15 mouse cellular contexts compared by ENCODE assay signal in genomic region chr10:31295705-31296104, GRCm38 (mm10). TPM values are rescaled to one million over a fixed set of nuclear protein-coding genes. Genes with fewer than 3 reads are reported as not detected.
A peak's percentile ranks its signal among the peaks of the same experiment; 100 is the strongest.
DNase-seq lines count a peak whose midpoint lies in the region; ATAC-seq and TF ChIP-seq lines count a peak whose summit lies in the region.
"Had no signal": no experiment of that assay in that cellular context is flagged by ENCODE, and none has a peak within 500 bp of the region (broad histone marks: within the 10 kb centered on the region; RNA-seq: fewer than 3 reads in every experiment).

No protein-coding gene starts in this region.

- H3K4me2 ChIP-seq in heart, embryonic 13.5 days = no peak overlapping the region
- H3K4me2 ChIP-seq in heart, embryonic 11.5 days = no peak overlapping the region
- no peak overlapping the region for H3K4me2 ChIP-seq in midbrain, embryonic 13.5 days (replicated peaks)
- H3K4me2 ChIP-seq: intestine, embryonic 15.5 days; limb, embryonic 13.5 days; neural tube, embryonic 12.5 days had no signal

- peaks cover 22% of the 10 kb centered on the region for H3K4me1 ChIP-seq in heart, embryonic 13.5 days
- no peaks in the 10 kb centered on the region for H3K4me1 ChIP-seq in heart, embryonic 11.5 days (ENCODE audit: control insufficient read depth, insufficient read depth, low read length)
- peaks cover 16% of the 10 kb centered on the region for H3K4me1 ChIP-seq in midbrain, embryonic 13.5 days (replicated peaks)
- H3K4me1 ChIP-seq: intestine, embryonic 15.5 days; neural tube, embryonic 12.5 days had no signal

- H3K27me3 ChIP-seq in heart, embryonic 13.5 days (replicated peaks) = no peaks in the 10 kb centered on the region
- no peaks in the 10 kb centered on the region for H3K27me3 ChIP-seq in heart, embryonic 11.5 days (ENCODE audit: control insufficient read depth, insufficient read depth, low read length)
- no peaks in the 10 kb centered on the region for H3K27me3 ChIP-seq in midbrain, embryonic 13.5 days
- H3K27me3 ChIP-seq: intestine, embryonic 15.5 days; neural tube, embryonic 12.5 days had no signal

- TF ChIP-seq POLR2A in brain, embryonic 14.5 days (IDR thresholded peaks at IDR 0.05; ENCODE audit: borderline replicate concordance, extremely low read depth, insufficient read depth, insufficient read length, poor library complexity, severe bottlenecking) = no peak

- WGBS in heart, embryonic 13.5 days = 51% methylated on average over 5 of the region's 5 CpGs
- 63% methylated on average over 5 of the region's 5 CpGs for WGBS in heart, embryonic 11.5 days (ENCODE audit: insufficient replicate concordance)
- WGBS in midbrain, embryonic 13.5 days = 16% methylated on average over 5 of the region's 5 CpGs

- no peaks in the 10 kb centered on the region for H3K36me3 ChIP-seq in heart, embryonic 13.5 days
- H3K36me3 ChIP-seq in heart, embryonic 11.5 days (ENCODE audit: control insufficient read depth, insufficient read depth, low read length) = no peaks in the 10 kb centered on the region
- no peaks in the 10 kb centered on the region for H3K36me3 ChIP-seq in midbrain, embryonic 13.5 days
- H3K36me3 ChIP-seq: intestine, embryonic 15.5 days; limb, embryonic 13.5 days; neural tube, embryonic 12.5 days had no signal

- intact Hi-C loops in left cerebral cortex, adult 2 months (cut with DNase I) = loop anchor here (5.0 kb wide), 1 partner anchor 453 kb away; the partner anchor contains the start of gene Hey2

- DNase-seq in left cerebral cortex, adult 11 months (ENCODE audit: low spot score) = peak; percentile 18
- no peak for DNase-seq in left cerebral cortex, adult 2 months (ENCODE audit: extremely low spot score in 1 of 2, low spot score in 2 of 2)
- DNase-seq in brain, embryonic 14.5 days (ENCODE audit: low read depth) = peak; percentile 83
- no peak for DNase-seq in thymus, postnatal 4 days
- DNase-seq: adrenal gland, postnatal 14 days; heart, adult 2 months; kidney, postnatal 36 days; lung, adult 18-20 months had no signal

- no peak overlapping the region for H3K4me3 ChIP-seq in heart, embryonic 13.5 days
- no peak overlapping the region for H3K4me3 ChIP-seq in heart, embryonic 11.5 days (ENCODE audit: low read depth, low read length)
- H3K4me3 ChIP-seq in left cerebral cortex, adult 2 months = no peak overlapping the region
- H3K4me3 ChIP-seq in midbrain, embryonic 13.5 days (replicated peaks) = no peak overlapping the region
- H3K4me3 ChIP-seq: heart, adult 2 months; intestine, embryonic 15.5 days; limb, embryonic 13.5 days; neural tube, embryonic 12.5 days had no signal

- no peak overlapping the region for H3K9ac ChIP-seq in heart, embryonic 13.5 days
- H3K9ac ChIP-seq in heart, embryonic 11.5 days (ENCODE audit: low read depth, low read length) = no peak overlapping the region
- H3K9ac ChIP-seq in midbrain, embryonic 13.5 days (replicated peaks) = no peak overlapping the region
- H3K9ac ChIP-seq: intestine, embryonic 15.5 days; limb, embryonic 13.5 days; neural tube, embryonic 12.5 days had no signal

- no peak for TF ChIP-seq CTCF in left cerebral cortex, adult 2 months (IDR thresholded peaks at IDR 0.05)
- TF ChIP-seq CTCF in brain, embryonic 14.5 days (IDR thresholded peaks at IDR 0.05; ENCODE audit: borderline replicate concordance, extremely low read depth, insufficient read depth, insufficient read length) = no peak

- H3K9me3 ChIP-seq in heart, embryonic 13.5 days = no peaks in the 10 kb centered on the region
- no peaks in the 10 kb centered on the region for H3K9me3 ChIP-seq in heart, embryonic 11.5 days (replicated peaks; ENCODE audit: control insufficient read depth, low read length)
- H3K9me3 ChIP-seq in midbrain, embryonic 13.5 days = no peaks in the 10 kb centered on the region
- H3K9me3 ChIP-seq: intestine, embryonic 15.5 days; limb, embryonic 13.5 days; neural tube, embryonic 12.5 days had no signal

- no peak for ATAC-seq in heart, embryonic 13.5 days (ENCODE audit: extremely low read depth, insufficient number of reproducible peaks, low FRiP score, low TSS enrichment)
- no peak for ATAC-seq in heart, embryonic 11.5 days (replicated peaks; ENCODE audit: insufficient number of reproducible peaks, low FRiP score, low TSS enrichment)
- peak; percentile 70 for ATAC-seq in midbrain, embryonic 13.5 days
- ATAC-seq: intestine, embryonic 15.5 days; Patski had no signal

- H3K27ac ChIP-seq in heart, embryonic 13.5 days (replicated peaks) = peak overlapping the region; percentile 16
- H3K27ac ChIP-seq in heart, embryonic 11.5 days (ENCODE audit: low read depth, low read length) = no peak overlapping the region
- H3K27ac ChIP-seq in left cerebral cortex, adult 2 months = no peak overlapping the region
- no peak overlapping the region for H3K27ac ChIP-seq in midbrain, embryonic 13.5 days
- H3K27ac ChIP-seq: heart, adult 2 months; intestine, embryonic 15.5 days; limb, embryonic 13.5 days; neural tube, embryonic 12.5 days had no signal

RNA-seq across cellular contexts. Expression of gene Hddc2, which starts 17.5 kb away (rescaled TPM):
- 49.4 and 50.2 TPM in 2 replicates for polyA plus RNA-seq in heart, embryonic 13.5 days (2015; fragmentation: Nextera tagmentation; extraction: Ambion mirVana)
- polyA plus RNA-seq in heart, embryonic 11.5 days (2014; fragmentation: Nextera tagmentation; extraction: Ambion mirVana) = 55.4 and 57.0 TPM in 2 replicates
- total RNA-seq in left cerebral cortex, adult 2 months (2021) = 10 to 100 TPM; 16.1 to 17.1 TPM
- polyA plus RNA-seq in brain, embryonic 14.5 days (2012; rRNA removed) = 26.4 and 30.5 TPM in 2 replicates
- polyA plus RNA-seq in midbrain, embryonic 13.5 days (2015; fragmentation: Nextera tagmentation; extraction: Ambion mirVana) = 53.3 and 55.1 TPM in 2 replicates

Comparison
In these comparisons a context has a peak if more than half of its experiments do, and no peak if none do; other contexts are left out.
1. DNase-seq: peak in left cerebral cortex, adult 11 months (single experiment) and brain, embryonic 14.5 days (single experiment); none in left cerebral cortex, adult 2 months (0 of 2) and thymus, postnatal 4 days (single experiment).